Mouse (Mus musculus): Measurements from ENCODE around the gene Aloxe3.

GRCm38 (mm10) chr11:69117737-69118695 is 7.7 kb upstream of the Aloxe3 start:
- no peak for TF ChIP-seq POLR2A (IDR thresholded peaks at IDR 0.05; ENCODE audit: borderline replicate concordance, insufficient read depth, low read length)
- TF ChIP-seq CTCF (IDR thresholded peaks at IDR 0.05; ENCODE audit: borderline replicate concordance, insufficient read depth, low read depth, low read length), result no peak

All from cerebellum, adult 2 months (tissue).